Mouse (Mus musculus): ENCODE measurements around the gene Pttg1. TPM values are rescaled to one million over a fixed set of nuclear protein-coding genes. Genes with fewer than 3 reads are reported as not detected.

The Pttg1 gene
- total RNA-seq, 2 experiments from 2014 or later = 83.5 to 98.0 TPM

DNA sequence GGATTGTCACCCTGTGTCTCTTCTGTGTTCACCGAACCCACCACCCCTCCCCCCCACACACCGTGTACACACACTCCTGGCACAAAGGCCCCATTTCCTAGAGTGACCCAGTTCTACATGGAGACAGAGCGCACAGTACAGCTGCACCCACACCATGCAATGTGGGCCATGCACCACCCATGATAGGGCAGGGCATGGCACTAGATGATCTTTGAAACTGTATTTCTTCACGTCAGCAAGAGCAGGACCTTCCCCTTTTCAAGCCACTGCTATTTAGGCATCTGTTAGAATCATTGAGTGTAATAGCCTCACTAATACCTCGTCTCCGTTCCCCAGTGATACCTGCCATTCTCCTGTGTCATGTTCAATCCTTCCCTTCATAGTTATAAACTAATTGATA lies 51.1 kb downstream of the Pttg1 start:
- no peak for DNase-seq

DNA sequence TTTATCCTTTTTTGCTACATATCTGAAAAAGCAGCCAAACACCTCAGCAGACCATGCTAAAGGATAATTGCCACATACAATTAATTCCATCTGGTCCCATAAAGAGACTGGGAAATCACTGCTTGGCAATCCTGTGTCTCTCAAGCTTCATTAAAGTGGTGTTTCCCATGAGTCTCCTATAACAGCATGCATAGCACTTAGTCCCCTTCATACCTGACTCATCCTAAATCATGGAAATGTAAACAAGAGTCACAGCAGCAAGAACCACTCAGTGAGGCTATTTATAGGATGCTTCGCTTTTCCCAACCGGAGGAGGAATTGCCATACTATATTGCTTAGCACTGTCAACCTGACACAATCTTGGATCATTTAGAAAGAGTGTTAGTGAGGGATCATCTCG lies 52.7 kb downstream of the Pttg1 start:
- no peak for DNase-seq

DNA sequence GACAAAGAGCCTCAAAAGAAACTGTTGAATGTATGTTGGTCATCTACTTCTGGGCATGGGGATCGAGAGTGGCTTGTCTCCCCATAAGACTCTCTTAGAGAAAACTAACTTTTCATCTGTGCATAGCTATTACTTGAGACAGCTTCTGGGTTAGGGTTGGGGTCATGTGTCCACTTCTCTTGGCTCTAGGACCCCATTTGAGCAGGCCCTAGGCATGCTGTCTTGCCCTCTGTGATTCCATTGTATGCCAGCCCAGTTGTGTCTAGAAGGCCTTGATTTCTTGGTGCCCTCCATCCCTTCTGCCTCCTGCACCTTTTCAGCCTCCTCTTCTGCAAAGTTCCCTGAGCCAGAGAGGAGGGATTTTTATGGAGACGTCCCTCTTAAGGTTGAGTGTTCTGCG lies 54.2 kb downstream of the Pttg1 start:
- no peak for DNase-seq

Small RNA genes lying within 50 kb of the gene (microRNA-seq; reads per million reads assigned to microRNA genes)
- gene Mir146 = 633 to 1,074 reads per million in 2 experiments

Other genes with a start within 250 kb of the Pttg1 start
- 10 to 100 TPM; 25.8 to 28.6 TPM for gene Slu7, start 7.5 kb upstream of the Pttg1 start, total RNA-seq (2021)
- gene C1qtnf2, start 48.0 kb upstream of the Pttg1 start, total RNA-seq (2021) = 10 to 100 TPM; 10.5 to 13.2 TPM
- 10 to 100 TPM; 10.4 to 12.0 TPM for gene Ccnjl, start 102.5 kb upstream of the Pttg1 start, total RNA-seq (2021)
- 1 to 10 TPM; 3.3 to 3.8 TPM for gene 4933415A04Rik, start 160.8 kb upstream of the Pttg1 start, total RNA-seq (2021)
- gene Fabp6, start 175.3 kb upstream of the Pttg1 start, total RNA-seq (2021) = not detected